Mouse (Mus musculus) liver, embryonic 12.5 days (tissue): ENCODE measurements around the gene Zfp57. TPM values are rescaled to one million over a fixed set of nuclear protein-coding genes. Genes with fewer than 3 reads are reported as not detected.

Experiments used
- ATAC-seq: fragments of 200-750 bp; cut with Nextera tagmentation; 2 replicates; pipeline ENCODE4 v1.8.0; 2017; ENCODE audit warnings: moderate number of reproducible peaks, mild to moderate bottlenecking, moderate library complexity
- H3K27ac ChIP-seq: fragments of 300-500 bp; sonication (generic); 2 replicates; pipeline ENCODE4 v1.5.1; 2016; ENCODE audit warnings: mild to moderate bottlenecking
- H3K27me3 ChIP-seq: fragments of 300-500 bp; sonication (generic); replicated peaks from 2 replicates; pipeline ENCODE4 v1.6.1; 2016; ENCODE audit warnings: mild to moderate bottlenecking, moderate library complexity
- H3K36me3 ChIP-seq: fragments of 300-500 bp; sonication (generic); 2 replicates; pipeline ENCODE4 v1.6.1; 2016; ENCODE audit warnings: mild to moderate bottlenecking, moderate library complexity
- H3K4me1 ChIP-seq: fragments of 300-500 bp; sonication (generic); 2 replicates; pipeline ENCODE4 v1.6.1; 2016
- H3K4me2 ChIP-seq: fragments of 300-500 bp; sonication (generic); 2 replicates; pipeline ENCODE4 v1.6.1; 2016; ENCODE audit warnings: mild to moderate bottlenecking, moderate library complexity
- H3K4me3 ChIP-seq: fragments of 300-500 bp; sonication (generic); 2 replicates; pipeline ENCODE4 v1.5.1; 2016; ENCODE audit warnings: mild to moderate bottlenecking, moderate library complexity
- H3K9ac ChIP-seq: fragments of 300-500 bp; sonication (generic); 2 replicates; pipeline ENCODE4 v1.6.1; 2016; ENCODE audit warnings: mild to moderate bottlenecking, moderate library complexity
- H3K9me3 ChIP-seq: fragments of 300-500 bp; sonication (generic); replicated peaks from 2 replicates; pipeline ENCODE4 v1.6.1; 2016; ENCODE audit warnings: mild to moderate bottlenecking, moderate library complexity
- WGBS: fragments of 180-500 bp; shearing (Covaris S2); methylation state at CpG from one replicate; pipeline ENCODE4 v1.1.7; 2016; ENCODE audit not compliant: insufficient replicate concordance; 5-methylcytosine and 5-hydroxymethylcytosine counted together
- polyA plus RNA-seq: library from polyadenylated mRNA; unstranded; fragments of >200 nt; fragmentation: Nextera tagmentation; extraction: Ambion mirVana; gene quantifications from 2 replicates; pipeline ENCODE4 v1.2.1, GENCODE M21; 2016

Gene Zfp57
- polyA plus RNA-seq, 1 experiment from 2014 or later: 11.2 TPM

DNA sequence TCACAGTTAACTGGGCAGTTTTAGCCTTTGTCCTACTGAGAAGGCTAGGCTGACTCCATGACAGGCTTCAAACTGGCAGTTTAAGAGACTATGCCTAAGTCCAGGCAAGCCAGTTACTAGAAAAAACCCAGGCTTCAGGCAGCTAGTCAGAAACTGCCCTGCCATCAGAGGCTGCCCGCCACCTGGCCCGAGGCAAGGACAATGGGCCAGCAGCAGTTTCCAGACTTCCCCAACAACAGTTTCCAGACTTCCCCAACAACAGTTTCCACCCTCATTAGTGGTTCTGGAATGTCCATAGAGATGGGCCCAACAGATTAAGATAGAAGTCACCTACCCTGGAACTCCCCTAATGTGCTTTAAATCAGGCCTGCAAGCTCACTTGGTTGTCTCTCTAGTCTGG is 25.5 kb downstream of the Zfp57 start:
- WGBS: 84% methylated on average over 2 of the region's 2 CpGs
- H3K9ac ChIP-seq: no peak overlapping the region
- no peaks in the 10 kb centered on the region for H3K9me3 ChIP-seq
- no peak overlapping the region for H3K4me3 ChIP-seq
- no peaks in the 10 kb centered on the region for H3K36me3 ChIP-seq
- ATAC-seq: no peak
- H3K27ac ChIP-seq: no peak overlapping the region
- H3K4me2 ChIP-seq: no peak overlapping the region
- H3K27me3 ChIP-seq: no peaks in the 10 kb centered on the region
- H3K4me1 ChIP-seq: peaks cover 10% of the 10 kb centered on the region

DNA sequence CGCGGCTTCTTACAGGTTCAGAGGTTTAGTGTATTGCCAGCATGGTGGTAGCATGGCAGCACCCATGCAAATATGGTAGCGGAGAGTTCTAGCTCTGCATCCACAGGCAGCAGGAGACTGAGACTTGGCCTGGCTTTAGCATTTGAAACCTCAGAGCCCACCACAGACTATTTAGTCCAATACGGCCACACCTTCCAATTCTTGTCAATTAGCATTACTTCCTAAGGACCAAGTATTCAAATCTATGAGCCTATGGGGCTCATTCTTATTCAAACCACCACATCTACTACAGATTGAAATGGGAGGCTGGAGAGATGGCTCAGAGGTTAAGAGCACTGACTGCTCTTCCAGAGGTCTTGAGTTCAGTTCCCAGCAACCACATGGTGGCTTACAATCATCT is 26.5 kb downstream of the Zfp57 start:
- WGBS: 83% methylated on average over 4 of the region's 4 CpGs
- H3K27me3 ChIP-seq: no peaks in the 10 kb centered on the region

DNA sequence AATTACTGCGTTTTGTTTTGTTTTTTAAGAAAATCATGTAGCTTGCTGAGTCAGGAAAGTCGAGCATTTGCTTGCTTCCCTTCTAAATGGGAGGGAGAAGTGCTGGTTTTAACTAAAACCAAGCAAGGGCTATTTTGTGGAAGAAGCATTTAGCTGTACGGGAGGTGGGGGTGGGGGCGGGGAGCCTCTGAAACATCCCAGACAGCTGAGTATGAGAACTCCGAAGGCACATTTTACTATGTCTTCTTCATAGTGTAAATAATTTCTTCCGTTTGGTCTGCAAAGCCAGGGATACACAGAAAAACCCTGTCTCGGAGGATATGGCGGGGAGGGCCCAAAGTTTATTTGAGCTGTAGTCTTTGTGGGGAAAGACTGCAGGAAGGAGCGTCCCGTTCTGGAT is 27.2 kb downstream of the Zfp57 start:
- Histone ChIP-seq H3K4me3 (peak overlapping the region; percentile 51), H3K27ac (peak overlapping the region; percentile 62), H3K9ac (peak overlapping the region; percentile 3; the same call in 1 of the 2 replicates), H3K36me3 (no peaks in the 10 kb centered on the region), H3K4me1 (peaks cover 10% of the 10 kb centered on the region), H3K9me3 (no peaks in the 10 kb centered on the region), H3K27me3 (no peaks in the 10 kb centered on the region), H3K4me2 (peak overlapping the region; percentile 63)
- WGBS: 22% methylated on average over 10 of the region's 10 CpGs
- no peak for ATAC-seq

More for the DNA sequence above, 26.5 kb downstream of the Zfp57 start:
- Histone ChIP-seq H3K36me3 (no peaks in the 10 kb centered on the region), H3K4me3 (no peak overlapping the region), H3K9ac (no peak overlapping the region), H3K4me2 (no peak overlapping the region), H3K27ac (no peak overlapping the region), H3K9me3 (no peaks in the 10 kb centered on the region), H3K4me1 (peaks cover 10% of the 10 kb centered on the region)
- no peak for ATAC-seq

DNA sequence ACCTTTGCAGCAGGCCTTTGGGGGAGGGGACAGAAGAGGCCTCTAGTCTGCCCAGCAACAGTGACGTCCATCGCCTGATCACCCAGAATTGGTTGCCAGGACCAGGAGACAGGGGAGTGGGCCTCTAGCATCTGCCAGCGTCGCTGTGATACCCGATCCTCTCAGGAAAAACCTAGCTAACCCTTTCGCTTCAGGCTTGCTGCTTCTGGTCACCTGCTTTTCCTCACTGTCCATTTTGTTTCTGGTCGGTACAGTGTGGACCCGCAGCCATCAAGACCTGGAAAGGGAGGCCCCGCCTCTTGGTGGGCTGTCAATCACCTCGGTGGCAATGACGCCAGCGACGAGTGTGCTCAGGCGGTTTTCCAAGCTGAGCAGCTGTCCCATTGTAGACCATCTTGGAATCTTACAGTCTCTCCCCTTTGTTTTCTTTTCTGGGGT is 27.7 kb downstream of the Zfp57 start:
- WGBS: 3% methylated on average over 14 of the region's 14 CpGs
- Histone ChIP-seq H3K27me3 (no peaks in the 10 kb centered on the region), H3K4me3 (peak overlapping the region; percentile 51), H3K4me2 (peak overlapping the region; percentile 63), H3K9ac (peak overlapping the region; percentile 3; the same call in 1 of the 2 replicates), H3K27ac (peak overlapping the region; percentile 62), H3K9me3 (no peaks in the 10 kb centered on the region), H3K36me3 (no peaks in the 10 kb centered on the region), H3K4me1 (peaks cover 10% of the 10 kb centered on the region)
- peak; percentile 91 for ATAC-seq

DNA sequence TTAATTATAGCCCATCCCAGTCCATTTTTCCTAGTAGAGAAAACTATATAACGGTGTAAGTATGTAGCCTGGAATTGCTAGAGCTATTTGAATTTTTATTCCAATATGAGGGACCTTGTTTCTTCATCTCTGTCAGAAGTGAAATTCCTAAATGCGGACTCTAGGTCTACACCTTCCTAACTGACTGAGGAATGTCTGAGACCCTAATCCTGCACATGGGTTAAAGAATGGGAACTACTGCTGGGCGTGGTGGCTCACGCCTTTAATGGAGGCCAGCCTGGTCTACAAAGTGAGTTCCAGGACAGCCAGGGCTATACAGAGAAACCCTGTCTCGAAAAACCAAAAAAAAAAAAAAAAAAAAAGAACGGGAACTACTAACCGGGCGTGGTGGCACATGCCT is 28.2 kb downstream of the Zfp57 start:
- peak overlapping the region; percentile 63 for H3K4me2 ChIP-seq
- peak overlapping the region; percentile 51 for H3K4me3 ChIP-seq
- H3K36me3 ChIP-seq: no peaks in the 10 kb centered on the region
- no peaks in the 10 kb centered on the region for H3K9me3 ChIP-seq
- no peaks in the 10 kb centered on the region for H3K27me3 ChIP-seq
- H3K4me1 ChIP-seq: peaks cover 10% of the 10 kb centered on the region
- ATAC-seq: no peak
- 0 out of 2 replicates have a peak overlapping the region, but pooled peaks have one; percentile 3 for H3K9ac ChIP-seq
- WGBS: 59% methylated on average over 8 of the region's 8 CpGs
- peak overlapping the region; percentile 62 for H3K27ac ChIP-seq

DNA sequence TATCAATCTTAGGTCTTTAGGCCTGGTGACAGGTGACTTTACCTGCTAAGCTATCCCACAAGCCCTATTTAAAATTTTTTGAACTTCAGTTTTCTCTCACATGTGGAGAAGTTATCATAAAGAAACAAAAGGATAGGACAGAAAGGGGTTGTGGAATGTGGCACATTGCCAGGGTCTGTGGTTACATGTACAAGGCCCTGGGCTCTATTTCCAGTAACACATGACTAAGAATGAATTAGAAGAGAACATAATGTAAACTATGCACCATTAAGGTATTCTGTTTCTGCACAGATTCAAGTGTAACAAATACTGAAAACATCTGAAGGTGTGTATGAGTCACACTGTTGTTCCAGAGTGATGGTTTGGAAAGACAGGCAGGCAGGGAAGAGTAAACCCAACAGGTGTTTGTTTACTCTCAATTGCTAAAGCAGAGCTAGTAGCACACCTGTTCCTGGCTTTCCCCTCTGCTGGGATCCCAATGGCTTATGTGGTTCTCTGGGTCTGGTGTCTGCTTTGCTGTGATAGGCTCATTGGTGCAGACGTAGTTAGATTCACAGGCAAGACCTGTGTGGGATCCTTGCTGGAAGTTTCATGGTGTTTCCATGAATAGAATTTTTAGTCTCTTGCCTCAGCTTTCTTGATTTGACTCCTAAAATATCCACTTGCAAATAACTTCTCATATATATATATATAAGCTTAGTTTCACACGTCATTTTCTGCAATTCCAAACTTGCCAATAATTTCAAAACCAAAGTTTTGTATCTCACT is 38.3 kb downstream of the Zfp57 start:
- Histone ChIP-seq H3K9me3 (no peaks in the 10 kb centered on the region), H3K27me3 (peaks cover 22% of the 10 kb centered on the region), H3K27ac (no peak overlapping the region), H3K4me3 (no peak overlapping the region), H3K9ac (no peak overlapping the region), H3K36me3 (no peaks in the 10 kb centered on the region), H3K4me1 (no peaks in the 10 kb centered on the region), H3K4me2 (no peak overlapping the region)
- 55% methylated on average over 2 of the region's 2 CpGs for whole genome bisulfite sequencing
- ATAC-seq: no peak

DNA sequence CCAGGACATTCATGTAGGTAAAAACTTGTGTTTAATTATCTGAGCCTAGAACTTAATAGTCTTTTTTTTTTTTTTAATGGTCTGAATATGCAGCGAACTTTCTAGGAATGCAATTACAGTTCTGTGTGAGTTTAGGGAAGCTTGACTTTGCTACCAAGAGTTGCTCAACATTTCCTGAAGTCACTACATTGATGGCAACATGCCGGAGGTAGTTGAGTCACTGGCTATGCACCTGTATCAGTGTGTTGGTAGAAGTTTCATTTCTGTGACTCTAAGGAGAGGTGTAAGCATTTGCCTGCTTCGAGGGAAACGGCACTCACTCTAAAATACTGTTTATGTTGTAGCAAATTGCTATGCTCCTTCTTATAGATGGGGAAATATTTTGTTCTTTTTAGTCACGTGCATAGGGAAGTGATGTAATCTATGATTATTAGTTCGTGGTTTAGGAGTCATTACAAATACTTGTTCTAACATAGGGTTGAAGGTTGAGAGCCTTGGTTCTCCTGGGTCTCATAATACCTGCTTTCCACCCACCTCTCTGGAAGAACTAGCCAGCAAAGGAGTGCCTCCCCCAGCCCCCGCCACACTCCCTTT is 43.8 kb downstream of the Zfp57 start:
- 0 out of 2 replicates have a peak overlapping the region, but pooled peaks have one; percentile 61 for H3K4me3 ChIP-seq
- no peak overlapping the region for H3K9ac ChIP-seq
- H3K36me3 ChIP-seq: no peaks in the 10 kb centered on the region
- H3K4me1 ChIP-seq: peaks cover 20% of the 10 kb centered on the region
- ATAC-seq: no peak
- H3K4me2 ChIP-seq: no peak overlapping the region
- H3K27me3 ChIP-seq: peaks cover 71% of the 10 kb centered on the region
- no peaks in the 10 kb centered on the region for H3K9me3 ChIP-seq
- H3K27ac ChIP-seq: no peak overlapping the region
- WGBS: 55% methylated on average over 7 of the region's 7 CpGs

DNA sequence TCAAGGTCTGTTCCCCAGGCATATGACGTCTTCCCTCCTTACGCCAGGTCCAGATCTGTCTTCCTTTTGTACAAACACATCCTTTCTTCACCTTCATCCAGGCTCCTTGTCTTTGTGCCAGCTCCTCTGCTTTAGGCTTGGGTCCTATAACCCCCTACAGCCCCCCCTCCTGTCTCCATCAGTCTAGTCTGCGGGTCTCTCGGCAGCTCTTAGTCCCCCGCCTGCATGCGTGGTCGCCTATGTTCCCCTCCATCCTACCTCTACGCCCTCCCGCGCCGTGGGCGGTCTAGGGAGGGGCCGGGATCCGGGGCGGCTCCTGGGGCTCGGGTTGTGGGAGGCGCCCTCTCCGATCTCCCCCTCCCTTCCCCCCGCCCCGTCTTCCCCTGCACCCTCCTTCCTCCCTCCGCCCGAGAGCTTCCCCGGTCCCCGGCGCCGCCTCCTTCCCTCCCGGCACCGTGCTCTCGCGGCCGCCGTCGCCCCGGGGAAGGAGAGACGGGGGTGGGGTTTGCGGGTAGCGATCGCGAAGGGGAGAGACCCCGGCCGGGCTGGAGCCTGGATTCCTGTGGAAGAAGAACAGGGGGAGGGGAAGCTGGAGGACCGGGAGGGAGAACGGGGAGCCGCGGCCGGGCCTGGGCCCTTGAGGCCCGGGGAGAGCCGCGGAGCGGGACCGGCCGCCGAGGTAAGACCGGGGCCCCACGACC is 44.8 kb downstream of the Zfp57 start, which contains the start of gene Gabbr1:
Gabbr1 (plus strand) TSS at position 356 of the 701 bp plus-strand sequence.
- H3K4me3 ChIP-seq: peak within 1 kb of the TSS; percentile 61
- H3K36me3 ChIP-seq: no peaks in the 10 kb centered on the region
- H3K27me3 ChIP-seq: peaks cover 81% of the 10 kb centered on the region
- peaks cover 29% of the 10 kb centered on the region for H3K4me1 ChIP-seq
- peak; percentile 62 for ATAC-seq
- H3K9me3 ChIP-seq: no peaks in the 10 kb centered on the region
- 2% methylated on average over 46 of the region's 55 CpGs for WGBS
- peak within 1 kb of the TSS; percentile 60 for H3K9ac ChIP-seq
- H3K4me2 ChIP-seq: peak within 1 kb of the TSS; percentile 85
- H3K27ac ChIP-seq: no peak within 1 kb of the TSS

DNA sequence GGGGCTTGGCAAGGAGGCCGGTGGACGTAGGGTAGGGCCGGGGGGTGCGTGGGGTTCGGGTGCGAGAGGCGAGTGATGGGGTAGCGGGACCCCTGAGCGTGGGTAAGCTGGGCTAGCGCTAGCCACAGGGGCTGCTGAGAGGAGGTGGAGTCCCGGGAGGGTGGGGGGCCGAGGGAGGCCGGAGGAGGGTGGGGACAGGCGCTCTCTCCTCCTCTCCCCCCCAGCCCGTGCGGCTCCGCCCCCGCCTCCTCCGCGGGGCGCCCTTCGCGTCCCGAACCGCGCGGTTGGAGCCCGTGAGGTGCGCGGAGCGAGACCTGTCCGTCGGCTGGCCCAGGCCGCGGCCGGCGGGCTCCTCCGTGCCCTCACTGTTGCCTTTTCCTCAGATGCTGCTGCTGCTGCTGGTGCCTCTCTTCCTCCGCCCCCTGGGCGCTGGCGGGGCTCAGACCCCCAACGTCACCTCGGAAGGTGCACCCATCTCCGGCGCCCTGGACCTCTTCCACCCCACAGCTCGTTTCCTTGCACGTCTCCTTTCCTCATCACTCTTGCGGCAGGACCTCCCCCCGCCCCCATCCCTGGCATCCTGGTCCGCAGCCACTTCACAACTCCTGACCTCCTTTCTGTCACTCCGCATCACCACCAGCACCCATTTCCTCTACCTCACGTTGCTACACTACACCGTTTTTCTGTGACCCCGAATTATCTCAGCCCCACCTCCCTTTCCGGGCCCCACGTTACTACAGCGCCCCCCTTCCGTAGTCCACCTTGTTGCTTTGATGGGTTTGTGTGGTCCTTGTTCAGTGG is 45.5 kb downstream of the Zfp57 start:
- WGBS: 1% methylated on average over 32 of the region's 58 CpGs
- H3K9me3 ChIP-seq: no peaks in the 10 kb centered on the region
- H3K4me1 ChIP-seq: peaks cover 34% of the 10 kb centered on the region
- H3K9ac ChIP-seq: peak overlapping the region; percentile 60
- peak overlapping the region; percentile 61 for H3K4me3 ChIP-seq
- H3K27ac ChIP-seq: no peak overlapping the region
- H3K36me3 ChIP-seq: no peaks in the 10 kb centered on the region
- peaks cover 89% of the 10 kb centered on the region for H3K27me3 ChIP-seq
- peak overlapping the region; percentile 85 for H3K4me2 ChIP-seq
- ATAC-seq: peak; percentile 58

DNA sequence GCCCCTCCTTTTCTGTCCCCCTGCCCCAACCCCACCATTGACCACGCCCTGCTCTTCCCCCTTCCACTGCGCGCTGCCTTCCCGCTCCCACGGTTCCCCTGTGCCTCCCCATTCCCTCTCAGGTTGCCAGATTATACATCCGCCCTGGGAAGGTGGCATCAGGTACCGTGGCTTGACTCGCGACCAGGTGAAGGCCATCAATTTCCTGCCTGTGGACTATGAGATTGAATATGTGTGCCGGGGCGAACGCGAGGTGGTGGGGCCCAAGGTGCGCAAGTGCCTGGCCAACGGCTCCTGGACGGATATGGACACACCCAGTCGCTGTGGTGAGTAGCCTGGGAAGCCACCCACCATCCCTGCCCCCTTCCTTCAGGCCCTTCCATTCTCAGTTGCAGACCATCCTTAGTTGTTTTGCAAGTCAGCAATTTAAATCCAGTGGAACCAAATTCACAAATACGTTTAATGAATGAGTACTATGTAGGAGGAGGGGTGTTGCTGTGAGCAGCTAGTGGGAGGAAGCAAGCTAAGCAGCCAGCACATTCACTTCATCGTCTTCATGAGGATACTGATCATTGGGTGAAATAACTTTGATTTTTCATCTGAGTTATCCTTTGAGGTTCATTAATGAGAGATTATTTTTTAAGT is 46.5 kb downstream of the Zfp57 start:
- H3K4me1 ChIP-seq: peaks cover 34% of the 10 kb centered on the region
- H3K27me3 ChIP-seq: peaks cover 97% of the 10 kb centered on the region
- H3K4me3 ChIP-seq: no peak overlapping the region
- ATAC-seq: no peak
- H3K36me3 ChIP-seq: no peaks in the 10 kb centered on the region
- 21% methylated on average over 19 of the region's 19 CpGs for WGBS
- H3K9me3 ChIP-seq: no peaks in the 10 kb centered on the region
- H3K27ac ChIP-seq: no peak overlapping the region
- H3K9ac ChIP-seq: no peak overlapping the region
- H3K4me2 ChIP-seq: peak overlapping the region; percentile 85

DNA sequence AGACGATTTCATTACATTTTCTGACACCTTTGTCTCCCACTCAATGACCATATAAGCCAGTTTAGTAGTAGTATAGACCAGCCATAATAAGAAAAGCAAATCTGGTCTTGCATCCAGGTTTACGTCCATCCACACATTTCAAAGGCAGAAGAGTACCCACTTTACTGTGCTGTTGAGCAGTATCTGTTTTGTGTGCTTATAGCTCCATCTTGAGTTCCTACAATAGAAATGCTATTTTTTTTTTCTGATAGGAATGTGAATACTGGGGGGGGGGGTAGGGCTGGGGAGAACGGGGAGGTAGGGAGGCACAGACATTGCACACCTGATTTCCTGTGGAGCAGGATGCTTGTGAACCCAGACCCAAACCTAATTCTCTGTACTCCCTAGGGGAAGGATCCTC is 47.0 kb downstream of the Zfp57 start:
- WGBS: 18% methylated on average over 3 of the region's 3 CpGs
- ATAC-seq: no peak
- H3K4me3 ChIP-seq: no peak overlapping the region
- no peaks in the 10 kb centered on the region for H3K36me3 ChIP-seq
- no peak overlapping the region for H3K27ac ChIP-seq
- H3K4me1 ChIP-seq: peaks cover 34% of the 10 kb centered on the region
- H3K9ac ChIP-seq: no peak overlapping the region
- no peak overlapping the region for H3K4me2 ChIP-seq
- H3K9me3 ChIP-seq: no peaks in the 10 kb centered on the region
- H3K27me3 ChIP-seq: peaks cover 98% of the 10 kb centered on the region
